Mouse (Mus musculus) heart, postnatal 0 days (tissue): ENCODE measurements around the gene Sos1.

Experiments
- CTCF ChIP-seq: IDR thresholded peaks from 2 replicates; pipeline ENCODE4 v1.5.1; 2016; ENCODE audit warnings: antibody characterized with exemption, control low read depth, low read depth
- EP300 ChIP-seq: IDR thresholded peaks from 2 replicates; pipeline ENCODE4 v1.6.1; 2016; ENCODE audit warnings: antibody characterized with exemption, low read depth

DNA sequence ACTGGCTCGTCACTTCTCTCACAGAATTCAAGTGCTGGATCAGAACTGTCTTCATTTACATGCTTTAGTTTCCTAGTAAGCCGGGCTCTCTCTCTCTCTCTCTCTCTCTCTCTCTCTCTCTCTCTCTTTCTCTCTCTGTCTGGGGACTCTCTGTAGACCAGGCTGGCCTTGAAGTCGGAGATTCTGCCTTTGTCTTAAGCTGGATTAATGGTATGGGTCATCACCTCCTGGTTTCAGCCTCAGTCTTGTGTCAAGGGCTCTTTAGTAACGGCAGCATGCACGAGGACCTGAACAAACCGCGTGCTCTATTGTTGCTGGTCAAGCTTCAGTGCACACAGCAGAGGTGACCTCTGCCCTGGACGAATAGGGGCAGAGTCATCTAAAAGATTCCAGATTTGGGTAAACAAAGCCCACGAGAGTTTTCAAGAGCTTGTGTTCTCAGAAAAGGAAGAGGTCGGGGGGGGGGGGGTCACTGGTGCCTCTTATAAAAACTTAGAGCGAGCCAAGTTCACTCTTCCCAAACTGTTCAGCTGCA is 133.6 kb downstream of the Sos1 start:
- TF ChIP-seq EP300 (no peak), CTCF (no peak)
